24 mouse cellular contexts compared by ENCODE assay signal in genomic region chr12:71977364-71977763, GRCm38 (mm10).
DNase-seq lines count a peak whose midpoint lies in the region; ATAC-seq and TF ChIP-seq lines count a peak whose summit lies in the region.
"Had no signal": no experiment of that assay in that cellular context is flagged by ENCODE, and none has a peak within 500 bp of the region (broad histone marks: within the 10 kb centered on the region; RNA-seq: fewer than 3 reads in every experiment).

No protein-coding gene starts in this region.

- no peak for TF ChIP-seq EP300 in CH12.LX (IDR thresholded peaks at IDR 0.05; ENCODE audit: low read length)

- H3K9ac ChIP-seq in forebrain, embryonic 15.5 days (replicated peaks), result no peak overlapping the region
- no peak overlapping the region for H3K9ac ChIP-seq in forebrain, postnatal 0 days
- no peak overlapping the region for H3K9ac ChIP-seq in heart, embryonic 12.5 days
- H3K9ac ChIP-seq in kidney, embryonic 16.5 days (replicated peaks; ENCODE audit: low read length), result no peak overlapping the region
- no peak overlapping the region for H3K9ac ChIP-seq in CH12.LX (ENCODE audit: insufficient read depth, low read depth)
- H3K9ac ChIP-seq: hindbrain, embryonic 15.5 days; liver, embryonic 15.5 days; midbrain, embryonic 13.5 days had no signal

- no peak for TF ChIP-seq POLR2A in CH12.LX (IDR thresholded peaks at IDR 0.05; ENCODE audit: low read depth, low read length)

- H3K36me3 ChIP-seq in forebrain, embryonic 15.5 days, result peaks cover 29% of the 10 kb centered on the region
- peaks cover 42% of the 10 kb centered on the region for H3K36me3 ChIP-seq in forebrain, postnatal 0 days (ENCODE audit: insufficient read depth)
- peaks cover 70% of the 10 kb centered on the region for H3K36me3 ChIP-seq in heart, embryonic 12.5 days
- peaks cover 7% of the 10 kb centered on the region for H3K36me3 ChIP-seq in kidney, embryonic 16.5 days (ENCODE audit: insufficient read depth, low read length)
- H3K36me3 ChIP-seq in CH12.LX (replicated peaks in 1 of 2; ENCODE audit: control insufficient read depth in 1 of 2, insufficient read depth in 1 of 2, low read length in 1 of 2), result peaks cover 34 to 88% of the 10 kb centered on the region in 2 experiments

- ATAC-seq in forebrain, embryonic 15.5 days (replicated peaks), result no peak
- ATAC-seq in forebrain, postnatal 0 days, result no peak
- ATAC-seq in heart, embryonic 12.5 days (ENCODE audit: insufficient number of reproducible peaks, low FRiP score), result no peak
- ATAC-seq in kidney, embryonic 16.5 days (ENCODE audit: low FRiP score, low TSS enrichment), result 0 out of 2 replicates have a peak, but pooled peaks have one; percentile 41
- ATAC-seq: intestine, embryonic 16.5 days; midbrain, embryonic 13.5 days had no signal

- H3K4me1 ChIP-seq in forebrain, embryonic 15.5 days, result peaks cover 80% of the 10 kb centered on the region
- peaks cover 24% of the 10 kb centered on the region for H3K4me1 ChIP-seq in forebrain, postnatal 0 days (ENCODE audit: insufficient read depth)
- H3K4me1 ChIP-seq in heart, embryonic 12.5 days (replicated peaks), result peaks cover 83% of the 10 kb centered on the region
- peaks cover 28% of the 10 kb centered on the region for H3K4me1 ChIP-seq in kidney, embryonic 16.5 days (ENCODE audit: insufficient read depth, low read length)
- H3K4me1 ChIP-seq in CH12.LX (ENCODE audit: control insufficient read depth in 1 of 2, insufficient read depth in 2 of 2), result peaks cover 6 to 66% of the 10 kb centered on the region in 2 experiments

- no peak for TF ChIP-seq RAD21 in CH12.LX (IDR thresholded peaks at IDR 0.05; ENCODE audit: low read depth, low read length)

- TF ChIP-seq CTCF in forebrain, postnatal 0 days (IDR thresholded peaks at IDR 0.05; ENCODE audit: low read depth), result no peak
- no peak for TF ChIP-seq CTCF in CH12.LX (conservative IDR thresholded peaks at IDR 0.05 in 1 of 2, IDR thresholded peaks at IDR 0.05 in 1 of 2; ENCODE audit: low read depth in 2 of 2, low read length in 2 of 2)

- H3K9me3 ChIP-seq in forebrain, embryonic 15.5 days, result no peaks in the 10 kb centered on the region
- H3K9me3 ChIP-seq in forebrain, postnatal 0 days (ENCODE audit: low read length), result no peaks in the 10 kb centered on the region
- H3K9me3 ChIP-seq in heart, embryonic 12.5 days (replicated peaks), result no peaks in the 10 kb centered on the region
- H3K9me3 ChIP-seq in kidney, embryonic 16.5 days (ENCODE audit: low read length), result no peaks in the 10 kb centered on the region
- no peaks in the 10 kb centered on the region for H3K9me3 ChIP-seq in CH12.LX (replicated peaks; ENCODE audit: low read length)
- H3K9me3 ChIP-seq: embryonic facial prominence, embryonic 10.5 days; hindbrain, embryonic 15.5 days; limb, embryonic 10.5 days; liver, embryonic 15.5 days; megakaryocyte, embryonic 14.5 days; midbrain, embryonic 13.5 days had no signal

- intact Hi-C loops in heart, postnatal 14 days (cut with DNase I), result loop anchor here (5.0 kb wide), 3 partner anchors 60 to 145 kb away; partner anchors contain the start of gene Daam1

- dilution Hi-C loops in CH12.LX (cut with MboI; ENCODE audit: extremely low pct_ligation_motif_present, extremely low pct_unique_long_range_greater_than_20kb, low sequenced_read_pairs), result no loop called here

- no peak overlapping the region for H3K4me2 ChIP-seq in forebrain, embryonic 15.5 days (replicated peaks)
- H3K4me2 ChIP-seq in forebrain, postnatal 0 days (ENCODE audit: low read depth), result no peak overlapping the region
- no peak overlapping the region for H3K4me2 ChIP-seq in heart, embryonic 12.5 days
- H3K4me2 ChIP-seq in kidney, embryonic 16.5 days (replicated peaks; ENCODE audit: low read depth, low read length), result no peak overlapping the region
- no peak overlapping the region for H3K4me2 ChIP-seq in CH12.LX (ENCODE audit: insufficient read depth, low read depth, poor library complexity, severe bottlenecking)
- H3K4me2 ChIP-seq: hindbrain, embryonic 15.5 days; liver, embryonic 15.5 days; midbrain, embryonic 13.5 days had no signal

- WGBS in forebrain, embryonic 15.5 days, result 90% methylated on average over 7 of the region's 7 CpGs
- WGBS in forebrain, postnatal 0 days, result 91% methylated on average over 7 of the region's 7 CpGs
- 91% methylated on average over 7 of the region's 7 CpGs for WGBS in heart, embryonic 12.5 days
- 81% methylated on average over 7 of the region's 7 CpGs for WGBS in kidney, embryonic 16.5 days

- in situ Hi-C loops in CH12.LX (cut with MboI; ENCODE audit: low pct_ligation_motif_present, low pct_unique_long_range_greater_than_20kb, low sequenced_read_pairs), result loop anchor here (10.0 kb wide), 1 partner anchor 153 kb away; no protein-coding TSS in a partner anchor

- H3K27ac ChIP-seq in forebrain, embryonic 15.5 days (replicated peaks), result peak overlapping the region; percentile 68; the same call in 1 of the 2 replicates
- H3K27ac ChIP-seq in forebrain, postnatal 0 days (ENCODE audit: low read depth, low read length), result no peak overlapping the region
- peak overlapping the region; percentile 65 for H3K27ac ChIP-seq in heart, embryonic 12.5 days (ENCODE audit: poor library complexity, severe bottlenecking)
- H3K27ac ChIP-seq in kidney, embryonic 16.5 days (ENCODE audit: low read length), result peak overlapping the region; percentile 25; the same call in 1 of the 2 replicates
- no peak overlapping the region for H3K27ac ChIP-seq in CH12.LX (ENCODE audit: insufficient read depth, low read depth)
- H3K27ac ChIP-seq: embryonic facial prominence, embryonic 10.5 days; hindbrain, embryonic 15.5 days; kidney, postnatal 0 days; limb, embryonic 10.5 days; liver, embryonic 15.5 days; midbrain, embryonic 13.5 days had no signal

- no peak for DNase-seq in forebrain, postnatal 0 days
- no peak for DNase-seq in heart, postnatal 14 days
- no peak for DNase-seq in kidney, postnatal 25 days
- DNase-seq in CH12.LX (ENCODE audit: extremely low read depth), result peak; percentile 24
- DNase-seq in embryo, embryonic 11 days, result no peak
- DNase-seq: adrenal gland, adult 2 months; cerebellum, adult 11 months; cerebellum, adult 9-11 months; gastrocnemius, postnatal 10 days; liver; lung, postnatal 14 days; thymus, adult 18-20 months; thymus, postnatal 36 days had no signal

- H3K79me2 ChIP-seq in CH12.LX (replicated peaks; ENCODE audit: control insufficient read depth, extremely low read depth, insufficient read depth, poor library complexity, severe bottlenecking), result no peaks in the 10 kb centered on the region

- H3K27me3 ChIP-seq in forebrain, embryonic 15.5 days, result no peaks in the 10 kb centered on the region
- H3K27me3 ChIP-seq in forebrain, postnatal 0 days (ENCODE audit: insufficient read depth, low read length), result no peaks in the 10 kb centered on the region
- no peaks in the 10 kb centered on the region for H3K27me3 ChIP-seq in heart, embryonic 12.5 days (replicated peaks)
- no peaks in the 10 kb centered on the region for H3K27me3 ChIP-seq in kidney, embryonic 16.5 days (ENCODE audit: insufficient read depth, low read length)
- no peaks in the 10 kb centered on the region for H3K27me3 ChIP-seq in CH12.LX (replicated peaks)
- H3K27me3 ChIP-seq: hindbrain, embryonic 15.5 days; liver, embryonic 15.5 days; megakaryocyte, embryonic 14.5 days; midbrain, embryonic 13.5 days had no signal

- H3K4me3 ChIP-seq in forebrain, embryonic 15.5 days, result no peak overlapping the region
- H3K4me3 ChIP-seq in forebrain, postnatal 0 days (ENCODE audit: low read depth, low read length), result no peak overlapping the region
- no peak overlapping the region for H3K4me3 ChIP-seq in heart, embryonic 12.5 days
- H3K4me3 ChIP-seq in kidney, embryonic 16.5 days (ENCODE audit: low read length), result no peak overlapping the region
- H3K4me3 ChIP-seq in CH12.LX (replicated peaks in 1 of 3; ENCODE audit: low read depth in 2 of 3, low read length in 2 of 3, poor library complexity in 1 of 3), result no peak overlapping the region
- H3K4me3 ChIP-seq: embryonic facial prominence, embryonic 10.5 days; hindbrain, embryonic 15.5 days; limb, embryonic 10.5 days; liver, embryonic 15.5 days; megakaryocyte, embryonic 14.5 days; midbrain, embryonic 13.5 days had no signal

TF ChIP-seq in CH12.LX, 34 proteins besides CTCF, POLR2A, EP300 and RAD21:
- TF ChIP-seq JUN (IDR thresholded peaks at IDR 0.05; ENCODE audit: insufficient read depth, low read depth, low read length) (no peak), MAFK (IDR thresholded peaks at IDR 0.05; ENCODE audit: insufficient replicate concordance, low read length) (no peak), NRF1 (IDR thresholded peaks at IDR 0.05; ENCODE audit: low read depth, low read length) (no peak), ZMIZ1 (IDR thresholded peaks at IDR 0.05; ENCODE audit: low read depth, low read length) (no peak), POLR2AphosphoS2 (IDR thresholded peaks at IDR 0.05; ENCODE audit: low read depth, low read length) (no peak), SIN3A (IDR thresholded peaks at IDR 0.05; ENCODE audit: low read length) (no peak), UBTF (IDR thresholded peaks at IDR 0.05; ENCODE audit: low read depth, low read length) (no peak), CHD2 (IDR thresholded peaks at IDR 0.05; ENCODE audit: low read length) (no peak), ZC3H11A (IDR thresholded peaks at IDR 0.05; ENCODE audit: low read depth, low read length) (no peak), TCF12 (IDR thresholded peaks at IDR 0.05; ENCODE audit: low read depth, low read length) (no peak), GABPA (IDR thresholded peaks at IDR 0.05; ENCODE audit: insufficient replicate concordance, low read depth, low read length) (no peak), JUND (conservative IDR thresholded peaks at IDR 0.05; ENCODE audit: low read depth, low read length) (no peak)
TF ChIP-seq in CH12.LX: peak in this region for 0.

Comparison
In these comparisons a context has a peak if more than half of its experiments do, and no peak if none do; other contexts are left out.
1. H3K27ac ChIP-seq: peak in forebrain, embryonic 15.5 days (single experiment), heart, embryonic 12.5 days (single experiment) and kidney, embryonic 16.5 days (single experiment); none in forebrain, postnatal 0 days (single experiment) and CH12.LX (single experiment).